26 mouse cellular contexts compared by ENCODE assay signal in the genomic region with DNA sequence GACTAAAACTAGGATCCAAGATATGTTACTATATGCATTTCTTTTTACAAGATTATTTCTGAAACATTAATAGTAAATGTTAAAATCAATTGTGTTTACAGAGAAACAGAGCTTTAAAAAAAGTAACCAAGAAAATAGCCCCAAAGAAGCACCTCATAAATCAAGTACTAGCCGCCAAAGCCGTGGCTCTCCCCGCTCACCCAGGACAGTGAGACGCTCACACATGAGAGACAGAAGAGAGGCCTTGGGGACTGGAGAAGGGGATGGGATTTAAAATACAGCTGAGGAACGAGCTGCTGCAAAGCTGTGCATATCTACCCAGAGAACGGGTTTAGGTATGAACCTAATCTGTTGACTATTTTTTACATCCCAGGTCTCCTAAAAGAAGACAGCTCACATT. TPM values are rescaled to one million over a fixed set of nuclear protein-coding genes. Genes with fewer than 3 reads are reported as not detected.
DNase-seq lines count a peak whose midpoint lies in the region; ATAC-seq and TF ChIP-seq lines count a peak whose summit lies in the region.
"Had no signal": no experiment of that assay in that cellular context is flagged by ENCODE, and none has a peak within 500 bp of the region (broad histone marks: within the 10 kb centered on the region; RNA-seq: fewer than 3 reads in every experiment).

No protein-coding gene starts in this region.

- H3K27me3 ChIP-seq in heart, adult 2 months (ENCODE audit: control insufficient read depth, insufficient read depth, low read length), result no peaks in the 10 kb centered on the region
- H3K27me3 ChIP-seq in heart, embryonic 14.5 days (ENCODE audit: control insufficient read depth, insufficient read depth, low read length), result no peaks in the 10 kb centered on the region
- H3K27me3 ChIP-seq in CH12.LX (replicated peaks), result no peaks in the 10 kb centered on the region
- no peaks in the 10 kb centered on the region for H3K27me3 ChIP-seq in kidney, embryonic 15.5 days
- H3K27me3 ChIP-seq: forebrain, embryonic 13.5 days; hindbrain, embryonic 12.5 days; intestine, embryonic 15.5 days; liver, embryonic 12.5 days; megakaryocyte, embryonic 14.5 days; midbrain, embryonic 13.5 days; neural tube, embryonic 15.5 days; Patski had no signal

- in situ Hi-C loops in CH12.LX (cut with MboI; ENCODE audit: low pct_ligation_motif_present, low pct_unique_long_range_greater_than_20kb, low sequenced_read_pairs), result loop anchor here (10.0 kb wide), 1 partner anchor 239 kb away; no protein-coding TSS in a partner anchor

- H3K9ac ChIP-seq in heart, adult 2 months (ENCODE audit: low read depth, low read length), result peak overlapping the region; percentile 72
- peak overlapping the region; percentile 92 for H3K9ac ChIP-seq in heart, embryonic 14.5 days (ENCODE audit: low read length)
- no peak overlapping the region; the same call in 1 of the 2 replicates for H3K9ac ChIP-seq in CH12.LX (ENCODE audit: insufficient read depth, low read depth)
- H3K9ac ChIP-seq in kidney, embryonic 15.5 days, result no peak overlapping the region
- H3K9ac ChIP-seq: forebrain, embryonic 13.5 days; hindbrain, embryonic 12.5 days; intestine, embryonic 15.5 days; liver, embryonic 12.5 days; liver, postnatal 0 days; midbrain, embryonic 13.5 days; neural tube, embryonic 15.5 days had no signal

- dilution Hi-C loops in CH12.LX (cut with MboI; ENCODE audit: extremely low pct_ligation_motif_present, extremely low pct_unique_long_range_greater_than_20kb, low sequenced_read_pairs), result no loop called here

- TF ChIP-seq RAD21 in CH12.LX (IDR thresholded peaks at IDR 0.05; ENCODE audit: low read depth, low read length), result no peak

- peak; percentile 62 for TF ChIP-seq POLR2A in heart, adult 2 months (IDR thresholded peaks at IDR 0.05; ENCODE audit: insufficient read depth, low read depth, low read length)
- no peak for TF ChIP-seq POLR2A in CH12.LX (IDR thresholded peaks at IDR 0.05; ENCODE audit: low read depth, low read length)

- ATAC-seq in heart, embryonic 14.5 days (ENCODE audit: insufficient number of reproducible peaks, insufficient read depth, low FRiP score, low read depth), result no peak
- ATAC-seq in kidney, embryonic 15.5 days (replicated peaks; ENCODE audit: low FRiP score), result no peak
- ATAC-seq: forebrain, embryonic 13.5 days; hindbrain, postnatal 0 days; intestine, embryonic 15.5 days; liver, embryonic 12.5 days; liver, postnatal 0 days; midbrain, embryonic 13.5 days; Patski had no signal

- WGBS in heart, adult 2 months, result 36% methylated on average over 6 of the region's 6 CpGs
- WGBS in heart, embryonic 14.5 days, result 24% methylated on average over 6 of the region's 6 CpGs
- 40% methylated on average over 6 of the region's 6 CpGs for WGBS in kidney, embryonic 15.5 days

- peak overlapping the region; percentile 68 for H3K4me2 ChIP-seq in heart, embryonic 14.5 days (ENCODE audit: low read length)
- peak overlapping the region; percentile 69; the same call in 1 of the 2 replicates for H3K4me2 ChIP-seq in CH12.LX (ENCODE audit: insufficient read depth, low read depth, poor library complexity, severe bottlenecking)
- no peak overlapping the region for H3K4me2 ChIP-seq in kidney, embryonic 15.5 days
- H3K4me2 ChIP-seq: forebrain, embryonic 13.5 days; hindbrain, embryonic 12.5 days; liver, embryonic 12.5 days; midbrain, embryonic 13.5 days; neural tube, embryonic 15.5 days had no signal

- H3K4me1 ChIP-seq in heart, adult 2 months (ENCODE audit: control insufficient read depth, insufficient read depth, low read length), result peaks cover 4% of the 10 kb centered on the region
- no peaks in the 10 kb centered on the region; a peak in 1 of 4 replicates for H3K4me1 ChIP-seq in heart, embryonic 14.5 days (ENCODE audit: control insufficient read depth in 2 of 2, insufficient read depth in 2 of 2, low read length in 2 of 2)
- H3K4me1 ChIP-seq in CH12.LX (ENCODE audit: control insufficient read depth in 1 of 2, insufficient read depth in 2 of 2), result peaks cover 4 to 39% of the 10 kb centered on the region in 2 experiments; a peak in 3 of 4 replicates
- peaks cover 6% of the 10 kb centered on the region; the same call in 1 of the 2 replicates for H3K4me1 ChIP-seq in kidney, embryonic 15.5 days
- H3K4me1 ChIP-seq: hindbrain, embryonic 12.5 days; midbrain, embryonic 13.5 days had no signal

- H3K4me3 ChIP-seq in heart, adult 2 months, result peak overlapping the region; percentile 37
- H3K4me3 ChIP-seq in heart, embryonic 14.5 days (ENCODE audit: control insufficient read depth in 1 of 2, insufficient read depth in 1 of 2, low read depth in 1 of 2, low read length in 2 of 2), result peak overlapping the region; percentile 36 to 55
- H3K4me3 ChIP-seq in CH12.LX (replicated peaks in 1 of 3; ENCODE audit: low read depth in 2 of 3, low read length in 2 of 3, poor library complexity in 1 of 3), result peak overlapping the region in 1 of 3 experiments; percentile 19
- H3K4me3 ChIP-seq in kidney, embryonic 15.5 days (replicated peaks), result no peak overlapping the region
- H3K4me3 ChIP-seq: forebrain, embryonic 13.5 days; hindbrain, embryonic 12.5 days; intestine, embryonic 15.5 days; liver, embryonic 12.5 days; megakaryocyte, embryonic 14.5 days; midbrain, embryonic 13.5 days; neural tube, embryonic 15.5 days had no signal

- no peak for TF ChIP-seq CTCF in heart, adult 2 months (IDR thresholded peaks at IDR 0.05)
- no peak for TF ChIP-seq CTCF in CH12.LX (conservative IDR thresholded peaks at IDR 0.05 in 1 of 2, IDR thresholded peaks at IDR 0.05 in 1 of 2; ENCODE audit: low read depth in 2 of 2, low read length in 2 of 2)

- no peaks in the 10 kb centered on the region for H3K9me3 ChIP-seq in heart, embryonic 14.5 days (ENCODE audit: control insufficient read depth, low read length)
- no peaks in the 10 kb centered on the region for H3K9me3 ChIP-seq in CH12.LX (replicated peaks; ENCODE audit: low read length)
- no peaks in the 10 kb centered on the region for H3K9me3 ChIP-seq in kidney, embryonic 15.5 days (replicated peaks)
- H3K9me3 ChIP-seq: forebrain, embryonic 13.5 days; hindbrain, embryonic 12.5 days; intestine, embryonic 15.5 days; liver, embryonic 12.5 days; megakaryocyte, embryonic 14.5 days; midbrain, embryonic 13.5 days; neural tube, embryonic 15.5 days had no signal

- H3K36me3 ChIP-seq in heart, adult 2 months (ENCODE audit: control insufficient read depth, insufficient read depth, low read length), result peaks cover 47% of the 10 kb centered on the region
- peaks cover 52% of the 10 kb centered on the region for H3K36me3 ChIP-seq in heart, embryonic 14.5 days (ENCODE audit: control insufficient read depth, insufficient read depth, low read length)
- peaks cover 0 to 6% of the 10 kb centered on the region in 2 experiments for H3K36me3 ChIP-seq in CH12.LX (replicated peaks in 1 of 2; ENCODE audit: control insufficient read depth in 1 of 2, insufficient read depth in 1 of 2, low read length in 1 of 2)
- 0 out of 2 replicates have a peak, but pooled peaks cover under 1% of the 10 kb centered on the region for H3K36me3 ChIP-seq in kidney, embryonic 15.5 days
- H3K36me3 ChIP-seq: hindbrain, embryonic 12.5 days; intestine, embryonic 15.5 days; liver, embryonic 12.5 days; midbrain, embryonic 13.5 days; neural tube, embryonic 15.5 days had no signal

- peaks cover 2% of the 10 kb centered on the region; the same call in 1 of the 2 replicates for H3K79me2 ChIP-seq in heart, adult 2 months (replicated peaks; ENCODE audit: control insufficient read depth, insufficient read depth, low read length)
- H3K79me2 ChIP-seq in CH12.LX (replicated peaks; ENCODE audit: control insufficient read depth, extremely low read depth, insufficient read depth, poor library complexity, severe bottlenecking), result peaks cover 11% of the 10 kb centered on the region

- intact Hi-C loops in heart, adult 2 months (cut with DNase I), result loop anchor here (10.0 kb wide), 1 partner anchor 261 kb away; no protein-coding TSS in a partner anchor
- intact Hi-C loops in heart, postnatal 36 days (cut with DNase I), result loop anchor here (5.0 kb wide), 1 partner anchor 36 kb away; no protein-coding TSS in a partner anchor

- DNase-seq in heart, adult 2 months, result no peak
- no peak for DNase-seq in heart, postnatal 36 days
- DNase-seq in heart, adult 9 months (ENCODE audit: low spot score in 2 of 2), result no peak
- no peak for DNase-seq in CH12.LX (ENCODE audit: extremely low read depth)
- peak; percentile 36 for DNase-seq in heart, postnatal 4 days
- DNase-seq: adrenal gland, postnatal 10 days; cerebellum, adult 8-10 months; cerebellum, postnatal 25 days; gastrocnemius, postnatal 14 days; layer of hippocampus, postnatal 36 days; left cerebral cortex, postnatal 4 days; liver, postnatal 0 days; right cerebral cortex, postnatal 25 days; thymus, adult 2 months; thymus, postnatal 4 days had no signal

- peak overlapping the region; percentile 76 for H3K27ac ChIP-seq in heart, adult 2 months
- peak overlapping the region; percentile 71 to 91 for H3K27ac ChIP-seq in heart, embryonic 14.5 days (replicated peaks in 1 of 2; ENCODE audit: control insufficient read depth in 1 of 2, insufficient read depth in 1 of 2, low read depth in 2 of 2, low read length in 2 of 2)
- H3K27ac ChIP-seq in CH12.LX (ENCODE audit: insufficient read depth, low read depth), result no peak overlapping the region
- no peak overlapping the region for H3K27ac ChIP-seq in kidney, embryonic 15.5 days
- H3K27ac ChIP-seq: forebrain, embryonic 13.5 days; hindbrain, embryonic 12.5 days; hindbrain, postnatal 0 days; intestine, embryonic 15.5 days; liver, embryonic 12.5 days; midbrain, embryonic 13.5 days; neural tube, embryonic 15.5 days had no signal

- 0 out of 2 replicates have a peak, but pooled peaks have one; percentile 11 for TF ChIP-seq EP300 in heart, adult 2 months (IDR thresholded peaks at IDR 0.05; ENCODE audit: insufficient read depth, low read depth, low read length)
- no peak for TF ChIP-seq EP300 in CH12.LX (IDR thresholded peaks at IDR 0.05; ENCODE audit: low read length)

RNA-seq across cellular contexts. Expression of gene Pln, which starts 5.9 kb away (rescaled TPM):
- 1,000 to 10,000 TPM; 5,608 to 7,152 TPM for total RNA-seq in heart, adult 2 months (2021)
- 9,883 and 19,352 TPM in 2 replicates for polyA plus RNA-seq in heart, adult 2 months (2012; rRNA removed)
- 1,000 to 10,000 TPM; 6,022 to 6,533 TPM for total RNA-seq in heart, postnatal 36 days (2021)
- polyA plus RNA-seq in heart, embryonic 14.5 days (2014; fragmentation: Nextera tagmentation; extraction: Ambion mirVana), result 1,148 and 1,278 TPM in 2 replicates
- total RNA-seq in CH12.LX (2012; rRNA removed), result 0.17 TPM in 1 of 2 replicates, not detected in the other
- total RNA-seq in CH12.LX (2014; rRNA removed), result not detected in 2 replicates
- polyA plus RNA-seq in CH12.LX (2012; ENCODE audit: insufficient read length, low read depth), result not detected in 2 replicates
- 1,000 to 10,000 TPM; 3,107 to 3,542 TPM for total RNA-seq in heart, postnatal 4 days (2021)
- polyA plus RNA-seq in kidney, embryonic 15.5 days (2015; fragmentation: Nextera tagmentation; extraction: Ambion mirVana), result 1.0 and 2.0 TPM in 2 replicates

RNA-seq across cellular contexts. Expression of gene Cep85l, which starts 36.4 kb away (rescaled TPM):
- 10 to 100 TPM; 16.2 to 16.5 TPM for total RNA-seq in heart, adult 2 months (2021)
- polyA plus RNA-seq in heart, adult 2 months (2012; rRNA removed), result 4.3 and 8.3 TPM in 2 replicates
- 10 to 100 TPM; 15.4 to 17.5 TPM for total RNA-seq in heart, postnatal 36 days (2021)
- 7.1 and 9.5 TPM in 2 replicates for polyA plus RNA-seq in heart, embryonic 14.5 days (2014; fragmentation: Nextera tagmentation; extraction: Ambion mirVana)
- total RNA-seq in CH12.LX (2012; rRNA removed), result 4.3 and 5.7 TPM in 2 replicates
- total RNA-seq in CH12.LX (2014; rRNA removed), result 4.2 and 4.3 TPM in 2 replicates
- 4.4 and 5.0 TPM in 2 replicates for polyA plus RNA-seq in CH12.LX (2012; ENCODE audit: insufficient read length, low read depth)
- total RNA-seq in heart, postnatal 4 days (2021), result 10 to 100 TPM; 21.1 to 21.5 TPM
- polyA plus RNA-seq in kidney, embryonic 15.5 days (2015; fragmentation: Nextera tagmentation; extraction: Ambion mirVana), result 3.4 and 3.9 TPM in 2 replicates

Comparison
In these comparisons a context has a peak if more than half of its experiments do, and no peak if none do; other contexts are left out.
1. H3K27ac ChIP-seq: peak in heart, adult 2 months (single experiment) and heart, embryonic 14.5 days (2 of 2); none in CH12.LX (single experiment) and kidney, embryonic 15.5 days (single experiment).
2. H3K9ac ChIP-seq: peak in heart, adult 2 months (single experiment) and heart, embryonic 14.5 days (single experiment); none in CH12.LX (single experiment) and kidney, embryonic 15.5 days (single experiment).
3. RNA of gene Pln, which starts 5.9 kb away (total RNA-seq): 5,608 to 7,152 TPM in heart, adult 2 months, 6,022 to 6,533 TPM in heart, postnatal 36 days and 3,107 to 3,542 TPM in heart, postnatal 4 days; 0.17 TPM in CH12.LX; every median in the first group is over 1,000 times any median in the second.